Mouse (Mus musculus): ENCODE results near the gene Parp2. TPM values are rescaled to one million over a fixed set of nuclear protein-coding genes. Genes with fewer than 3 reads are reported as not detected.

The Parp2 gene
- polyA plus RNA-seq, 1 experiment from 2014 or later: 45.2 TPM

DNA sequence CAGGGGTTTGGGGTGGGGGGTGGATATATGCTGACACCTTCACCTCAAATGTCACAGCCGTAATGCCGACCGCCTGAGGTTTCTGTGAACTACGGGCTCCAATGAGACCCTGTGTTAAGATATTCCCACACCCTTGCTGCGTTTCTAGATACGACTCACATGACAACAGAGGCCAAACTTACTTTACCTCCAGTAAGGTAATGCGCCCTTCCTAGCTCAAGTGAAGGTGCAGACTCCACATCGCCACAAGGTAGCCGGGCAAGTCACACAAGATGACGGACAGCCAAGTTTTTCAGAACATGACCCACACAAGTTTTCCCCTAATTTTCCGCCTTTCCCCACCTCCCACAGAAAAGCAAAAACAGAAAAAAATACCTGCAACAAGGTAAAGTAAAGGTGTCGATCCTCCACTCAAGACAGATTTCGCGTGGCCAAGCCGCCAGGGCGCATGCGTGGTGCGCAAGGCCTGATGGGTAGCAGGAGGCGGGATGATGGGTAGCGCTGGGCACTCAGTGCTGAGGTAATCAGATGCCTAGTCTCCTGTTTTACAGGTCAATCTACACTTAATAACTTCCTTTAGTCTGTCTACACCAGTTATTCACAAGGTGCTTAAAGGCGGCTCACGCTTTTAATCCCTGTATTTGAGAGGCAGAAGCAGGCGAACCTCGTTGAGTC lies 12.2 kb upstream of the Parp2 start:
- Histone ChIP-seq H3K36me3 (ENCODE audit: control insufficient read depth, insufficient read depth, low read length) (no peaks in the 10 kb centered on the region), H3K4me1 (ENCODE audit: control insufficient read depth, insufficient read depth, low read length) (no peaks in the 10 kb centered on the region), H3K9ac (ENCODE audit: low read depth, low read length) (no peak overlapping the region), H3K27ac (ENCODE audit: low read depth, low read length) (no peak overlapping the region), H3K4me3 (ENCODE audit: low read depth, low read length) (no peak overlapping the region), H3K27me3 (ENCODE audit: control insufficient read depth, insufficient read depth, low read length) (no peaks in the 10 kb centered on the region), H3K9me3 (replicated peaks; ENCODE audit: control insufficient read depth, low read length) (no peaks in the 10 kb centered on the region), H3K4me2 (no peak overlapping the region)
- ATAC-seq (replicated peaks; ENCODE audit: insufficient number of reproducible peaks, low FRiP score, low TSS enrichment): no peak
- WGBS (ENCODE audit: insufficient replicate concordance): 86% methylated on average over 24 of the region's 24 CpGs

DNA sequence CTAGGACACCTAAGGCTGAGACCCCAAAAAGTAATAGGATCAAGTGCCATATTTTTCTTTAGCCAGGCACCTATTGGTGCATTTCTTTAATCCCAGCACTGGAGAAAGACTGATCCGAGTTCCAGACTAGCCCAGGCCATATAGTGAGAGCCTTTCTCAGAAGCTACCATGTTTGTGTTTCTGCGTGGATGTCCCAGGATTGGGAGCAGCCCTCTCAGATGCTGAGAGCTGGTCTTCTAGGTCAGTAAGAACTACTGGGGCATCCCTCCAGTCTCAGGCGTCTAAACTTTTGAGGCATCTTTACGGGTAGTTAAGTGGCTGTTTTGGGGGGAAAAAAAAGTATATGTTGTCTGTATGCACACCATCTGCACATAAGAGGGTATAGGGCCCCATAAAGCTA lies 11.7 kb upstream of the Parp2 start:
- Histone ChIP-seq H3K27ac (ENCODE audit: low read depth, low read length) (no peak overlapping the region), H3K27me3 (ENCODE audit: control insufficient read depth, insufficient read depth, low read length) (no peaks in the 10 kb centered on the region), H3K4me2 (no peak overlapping the region), H3K9ac (ENCODE audit: low read depth, low read length) (no peak overlapping the region), H3K36me3 (ENCODE audit: control insufficient read depth, insufficient read depth, low read length) (no peaks in the 10 kb centered on the region), H3K4me3 (ENCODE audit: low read depth, low read length) (no peak overlapping the region), H3K9me3 (replicated peaks; ENCODE audit: control insufficient read depth, low read length) (no peaks in the 10 kb centered on the region), H3K4me1 (ENCODE audit: control insufficient read depth, insufficient read depth, low read length) (no peaks in the 10 kb centered on the region)
- WGBS (ENCODE audit: insufficient replicate concordance): 77% methylated on average over 4 of the region's 4 CpGs
- no peak for ATAC-seq (replicated peaks; ENCODE audit: insufficient number of reproducible peaks, low FRiP score, low TSS enrichment)

DNA sequence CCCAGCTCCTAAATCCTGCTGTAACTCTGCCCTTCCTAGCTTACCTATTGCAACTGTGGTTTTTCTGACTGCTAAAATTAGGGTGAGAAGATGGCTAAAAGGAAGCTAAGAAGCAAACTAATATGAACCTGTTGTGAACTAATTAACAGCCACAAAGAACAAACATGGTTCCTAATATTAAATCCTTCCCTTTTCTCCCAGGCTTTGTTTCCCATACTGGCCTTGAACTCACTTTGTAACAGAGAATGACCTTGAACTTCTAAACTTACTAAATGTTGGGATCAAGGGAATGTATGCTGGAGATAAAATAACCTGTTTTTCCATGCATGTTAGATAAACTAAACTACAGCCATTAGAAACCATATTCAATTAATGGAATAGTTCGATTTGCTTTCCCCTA lies 11.2 kb upstream of the Parp2 start:
- no peaks in the 10 kb centered on the region for H3K27me3 ChIP-seq (ENCODE audit: control insufficient read depth, insufficient read depth, low read length)
- no peak overlapping the region for H3K4me3 ChIP-seq (ENCODE audit: low read depth, low read length)
- H3K9me3 ChIP-seq (replicated peaks; ENCODE audit: control insufficient read depth, low read length): no peaks in the 10 kb centered on the region
- no peak overlapping the region for H3K27ac ChIP-seq (ENCODE audit: low read depth, low read length)
- no peaks in the 10 kb centered on the region for H3K4me1 ChIP-seq (ENCODE audit: control insufficient read depth, insufficient read depth, low read length)
- H3K36me3 ChIP-seq (ENCODE audit: control insufficient read depth, insufficient read depth, low read length): no peaks in the 10 kb centered on the region
- ATAC-seq (replicated peaks; ENCODE audit: insufficient number of reproducible peaks, low FRiP score, low TSS enrichment): no peak
- WGBS (ENCODE audit: insufficient replicate concordance): 73% methylated on average over 1 of the region's 1 CpGs
- no peak overlapping the region for H3K4me2 ChIP-seq
- H3K9ac ChIP-seq (ENCODE audit: low read depth, low read length): no peak overlapping the region

DNA sequence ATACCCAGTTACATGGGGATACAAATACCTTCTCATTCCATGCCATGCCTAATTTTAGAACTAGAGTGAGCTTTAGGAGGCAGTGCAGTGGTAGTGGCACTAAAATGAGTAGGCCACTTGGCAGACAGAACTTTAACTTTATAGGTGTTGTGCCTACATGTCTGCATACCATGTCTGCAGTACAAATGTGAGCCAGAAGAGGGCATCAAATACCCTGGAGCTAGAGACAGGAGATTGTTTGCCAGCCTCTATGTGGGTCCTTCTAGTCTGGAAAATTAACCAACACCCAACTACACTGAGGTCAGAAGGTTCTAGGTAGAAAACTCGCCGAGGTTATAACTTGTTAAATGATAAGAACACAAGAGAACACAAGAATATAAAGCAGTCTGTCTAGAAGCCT lies 9.1 kb upstream of the Parp2 start:
- H3K9ac ChIP-seq (ENCODE audit: low read depth, low read length): no peak overlapping the region
- WGBS (ENCODE audit: insufficient replicate concordance): 59% methylated on average over 2 of the region's 2 CpGs
- no peak overlapping the region for H3K4me2 ChIP-seq
- no peaks in the 10 kb centered on the region for H3K4me1 ChIP-seq (ENCODE audit: control insufficient read depth, insufficient read depth, low read length)
- no peaks in the 10 kb centered on the region for H3K36me3 ChIP-seq (ENCODE audit: control insufficient read depth, insufficient read depth, low read length)
- no peaks in the 10 kb centered on the region for H3K9me3 ChIP-seq (replicated peaks; ENCODE audit: control insufficient read depth, low read length)
- no peak overlapping the region for H3K4me3 ChIP-seq (ENCODE audit: low read depth, low read length)
- no peak overlapping the region for H3K27ac ChIP-seq (ENCODE audit: low read depth, low read length)
- no peak for ATAC-seq (replicated peaks; ENCODE audit: insufficient number of reproducible peaks, low FRiP score, low TSS enrichment)
- no peaks in the 10 kb centered on the region for H3K27me3 ChIP-seq (ENCODE audit: control insufficient read depth, insufficient read depth, low read length)

DNA sequence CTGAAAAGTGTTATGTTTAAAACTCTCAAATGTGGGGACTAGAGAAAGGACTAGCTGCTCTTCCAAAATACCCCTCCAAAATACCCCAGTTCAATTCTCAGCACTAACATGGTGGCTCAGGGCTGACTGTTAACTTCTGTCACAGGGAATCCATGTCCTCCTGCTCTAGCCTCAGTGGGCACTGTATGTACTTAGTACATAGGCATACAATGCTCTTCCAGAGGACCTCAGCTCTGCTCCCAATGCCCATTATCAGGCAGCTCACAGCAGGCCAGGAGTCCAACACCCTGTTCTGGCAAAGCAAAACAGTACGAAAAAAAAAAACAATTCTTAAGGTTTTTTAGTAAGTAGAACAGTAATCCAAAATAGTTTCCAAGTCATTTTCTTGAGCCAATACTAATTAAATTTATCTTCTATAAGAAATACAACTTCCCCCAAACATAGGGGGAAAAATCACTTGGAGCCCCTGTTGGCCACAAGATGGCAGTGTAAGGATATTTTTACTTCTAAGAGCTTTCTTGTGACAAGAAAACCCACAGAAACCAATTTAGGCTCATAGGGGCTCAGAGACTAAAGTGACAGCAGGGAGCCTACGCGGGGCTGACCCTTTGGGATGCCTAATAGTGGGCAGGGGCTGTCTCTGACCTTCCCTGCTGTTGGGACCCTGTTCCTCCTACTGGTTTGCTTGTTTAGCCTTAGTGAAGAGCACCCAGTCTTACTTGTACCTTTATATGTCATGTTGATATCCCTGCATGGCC lies 8.0 kb upstream of the Parp2 start:
- H3K4me1 ChIP-seq (ENCODE audit: control insufficient read depth, insufficient read depth, low read length): no peaks in the 10 kb centered on the region
- no peak overlapping the region for H3K4me3 ChIP-seq (ENCODE audit: low read depth, low read length)
- H3K27me3 ChIP-seq (ENCODE audit: control insufficient read depth, insufficient read depth, low read length): no peaks in the 10 kb centered on the region
- H3K27ac ChIP-seq (ENCODE audit: low read depth, low read length): no peak overlapping the region
- no peaks in the 10 kb centered on the region for H3K36me3 ChIP-seq (ENCODE audit: control insufficient read depth, insufficient read depth, low read length)
- H3K9ac ChIP-seq (ENCODE audit: low read depth, low read length): no peak overlapping the region
- H3K4me2 ChIP-seq: no peak overlapping the region
- WGBS (ENCODE audit: insufficient replicate concordance): 3% methylated on average over 3 of the region's 3 CpGs
- H3K9me3 ChIP-seq (replicated peaks; ENCODE audit: control insufficient read depth, low read length): no peaks in the 10 kb centered on the region
- ATAC-seq (replicated peaks; ENCODE audit: insufficient number of reproducible peaks, low FRiP score, low TSS enrichment): no peak

DNA sequence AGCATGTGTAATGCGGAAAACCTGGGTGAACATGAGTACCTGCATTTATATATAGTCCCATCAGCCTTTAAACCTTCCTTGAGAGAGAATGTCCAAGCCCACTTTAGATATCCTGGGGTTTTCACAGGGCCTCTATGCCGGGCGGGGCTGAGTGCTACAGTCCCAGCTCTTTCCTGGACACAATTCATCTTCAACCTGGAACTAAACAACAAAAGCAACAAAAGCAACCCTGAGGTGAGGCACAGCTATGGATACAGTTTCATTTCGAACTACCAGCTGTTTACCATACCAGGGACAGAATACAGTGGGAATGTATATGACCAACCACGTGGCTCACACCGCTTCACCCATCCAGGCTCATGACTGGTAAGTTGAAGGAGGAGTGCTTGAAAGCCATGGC lies 5.2 kb upstream of the Parp2 start:
- Histone ChIP-seq H3K9me3 (replicated peaks; ENCODE audit: control insufficient read depth, low read length) (no peaks in the 10 kb centered on the region), H3K27me3 (ENCODE audit: control insufficient read depth, insufficient read depth, low read length) (no peaks in the 10 kb centered on the region), H3K36me3 (ENCODE audit: control insufficient read depth, insufficient read depth, low read length) (no peaks in the 10 kb centered on the region), H3K27ac (ENCODE audit: low read depth, low read length) (no peak overlapping the region), H3K4me2 (no peak overlapping the region), H3K9ac (ENCODE audit: low read depth, low read length) (no peak overlapping the region), H3K4me1 (ENCODE audit: control insufficient read depth, insufficient read depth, low read length) (no peaks in the 10 kb centered on the region), H3K4me3 (ENCODE audit: low read depth, low read length) (no peak overlapping the region)
- WGBS (ENCODE audit: insufficient replicate concordance): 79% methylated on average over 6 of the region's 6 CpGs
- ATAC-seq (replicated peaks; ENCODE audit: insufficient number of reproducible peaks, low FRiP score, low TSS enrichment): no peak

DNA sequence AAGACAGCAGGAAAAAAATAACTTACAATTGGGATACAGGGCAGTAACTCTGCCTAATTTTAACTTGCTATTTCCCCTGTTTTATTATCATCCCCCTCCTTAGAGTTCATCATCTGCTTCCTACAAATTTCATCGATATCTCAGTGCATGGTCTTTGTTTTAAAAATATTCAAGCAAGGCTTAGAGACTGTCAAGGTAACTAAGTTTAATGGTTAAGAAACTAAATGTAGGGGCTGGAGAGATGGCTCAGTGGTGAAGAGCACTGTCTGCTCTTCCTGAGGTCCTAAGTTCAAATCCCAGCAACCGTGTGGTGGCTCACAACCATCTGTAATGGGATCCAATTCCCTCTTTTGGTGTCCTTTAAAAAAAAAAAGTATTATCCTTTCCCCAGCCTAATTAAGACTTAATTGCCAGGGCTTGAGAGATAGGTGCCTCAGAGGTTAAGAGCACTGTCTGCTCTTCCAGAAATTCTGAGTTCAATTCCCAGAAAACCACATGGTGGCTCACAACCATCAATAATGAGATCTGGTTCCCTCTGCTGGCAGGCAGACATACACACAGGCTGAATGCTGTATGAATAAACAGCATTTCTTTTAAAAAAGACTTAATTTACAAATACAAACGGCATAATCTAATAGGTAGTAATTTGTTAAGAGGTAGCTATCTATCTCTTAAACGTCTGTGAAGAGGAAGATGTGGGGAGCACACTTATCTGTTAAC lies 4.6 kb upstream of the Parp2 start:
- no peak for ATAC-seq (replicated peaks; ENCODE audit: insufficient number of reproducible peaks, low FRiP score, low TSS enrichment)
- Histone ChIP-seq H3K4me2 (no peak overlapping the region), H3K4me3 (ENCODE audit: low read depth, low read length) (no peak overlapping the region), H3K4me1 (ENCODE audit: control insufficient read depth, insufficient read depth, low read length) (no peaks in the 10 kb centered on the region), H3K9me3 (replicated peaks; ENCODE audit: control insufficient read depth, low read length) (no peaks in the 10 kb centered on the region), H3K36me3 (ENCODE audit: control insufficient read depth, insufficient read depth, low read length) (no peaks in the 10 kb centered on the region), H3K27ac (ENCODE audit: low read depth, low read length) (no peak overlapping the region), H3K27me3 (ENCODE audit: control insufficient read depth, insufficient read depth, low read length) (no peaks in the 10 kb centered on the region), H3K9ac (ENCODE audit: low read depth, low read length) (no peak overlapping the region)
- WGBS (ENCODE audit: insufficient replicate concordance): 60% methylated on average over 4 of the region's 4 CpGs

DNA sequence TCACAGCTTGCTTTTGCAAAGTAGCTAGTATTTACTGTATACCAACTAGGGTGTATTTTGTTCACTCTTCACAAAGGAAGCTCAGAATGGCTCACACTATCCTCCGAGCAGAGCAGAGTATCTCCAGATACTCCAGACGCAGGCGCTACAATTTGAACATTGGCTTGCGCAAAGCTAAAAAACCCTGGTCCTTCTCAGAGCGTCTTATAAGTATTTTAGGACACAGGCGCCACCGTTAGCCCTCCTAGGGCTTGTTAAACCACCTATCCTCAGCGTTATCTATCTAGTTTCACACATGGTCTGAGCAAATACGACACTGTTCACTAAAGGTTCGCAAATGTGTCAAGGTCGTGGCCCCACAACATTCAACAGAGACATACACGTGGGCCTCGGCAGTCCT lies 3.0 kb upstream of the Parp2 start:
- ATAC-seq (replicated peaks; ENCODE audit: insufficient number of reproducible peaks, low FRiP score, low TSS enrichment): no peak
- Histone ChIP-seq H3K36me3 (ENCODE audit: control insufficient read depth, insufficient read depth, low read length) (peaks cover under 1% of the 10 kb centered on the region; the same call in 1 of the 2 replicates), H3K9me3 (replicated peaks; ENCODE audit: control insufficient read depth, low read length) (no peaks in the 10 kb centered on the region), H3K9ac (ENCODE audit: low read depth, low read length) (no peak overlapping the region), H3K27me3 (ENCODE audit: control insufficient read depth, insufficient read depth, low read length) (no peaks in the 10 kb centered on the region), H3K4me2 (no peak overlapping the region), H3K4me3 (ENCODE audit: low read depth, low read length) (no peak overlapping the region), H3K27ac (ENCODE audit: low read depth, low read length) (no peak overlapping the region), H3K4me1 (ENCODE audit: control insufficient read depth, insufficient read depth, low read length) (no peaks in the 10 kb centered on the region)
- 59% methylated on average over 13 of the region's 13 CpGs for WGBS (ENCODE audit: insufficient replicate concordance)

Measured in heart, embryonic 11.5 days (tissue).